Mouse (Mus musculus) ZHBTc4 (cell line): ENCODE results near the gene Ankle1.

Experiments used
- DNase-seq: peaks from one replicate; pipeline ENCODE4 v3.0.0-alpha.2; 2011; ENCODE audit warnings: low read depth, low spot score

Gene Ankle1

GRCm38 (mm10) chr8:71381971-71382961, 23.5 kb upstream of the Ankle1 start:
- DNase-seq, result peak; percentile 86

GRCm38 (mm10) chr8:71383396-71383795, 22.4 kb upstream of the Ankle1 start:
- DNase-seq, result no peak

GRCm38 (mm10) chr8:71383860-71384259, 21.9 kb upstream of the Ankle1 start:
- no peak for DNase-seq

DNA sequence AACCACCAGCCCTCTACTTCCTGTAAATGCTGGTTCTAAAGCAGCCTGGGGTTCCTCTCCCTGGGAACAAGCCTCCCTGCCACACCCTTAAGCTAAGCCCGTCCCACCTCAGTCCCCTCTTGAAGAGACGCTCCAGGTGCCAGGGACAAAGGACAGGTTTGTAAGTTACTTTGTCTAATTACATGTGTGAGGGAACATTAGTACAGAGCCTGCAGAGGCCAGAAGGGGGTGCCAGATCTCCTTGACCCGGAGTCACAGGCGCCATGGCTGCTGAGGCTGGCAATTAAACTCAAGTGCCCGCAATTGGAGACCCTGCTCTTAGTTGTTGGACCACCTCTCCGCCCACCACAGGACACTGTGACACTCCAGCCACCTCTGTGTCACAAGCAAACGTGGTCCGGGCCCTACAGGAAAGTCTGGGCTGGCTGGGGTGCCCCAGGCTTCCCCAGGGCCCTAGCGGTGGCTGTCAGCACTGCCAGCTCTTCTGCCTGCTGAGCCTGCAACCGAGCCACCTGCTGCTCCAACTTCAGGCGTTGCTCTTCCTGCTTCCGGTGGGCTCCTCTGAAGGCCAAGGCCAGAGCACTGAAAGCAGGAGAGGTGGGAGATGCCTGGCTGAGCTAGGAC, 20.5 kb upstream of the Ankle1 start:
- peak; percentile 95 for DNase-seq

DNA sequence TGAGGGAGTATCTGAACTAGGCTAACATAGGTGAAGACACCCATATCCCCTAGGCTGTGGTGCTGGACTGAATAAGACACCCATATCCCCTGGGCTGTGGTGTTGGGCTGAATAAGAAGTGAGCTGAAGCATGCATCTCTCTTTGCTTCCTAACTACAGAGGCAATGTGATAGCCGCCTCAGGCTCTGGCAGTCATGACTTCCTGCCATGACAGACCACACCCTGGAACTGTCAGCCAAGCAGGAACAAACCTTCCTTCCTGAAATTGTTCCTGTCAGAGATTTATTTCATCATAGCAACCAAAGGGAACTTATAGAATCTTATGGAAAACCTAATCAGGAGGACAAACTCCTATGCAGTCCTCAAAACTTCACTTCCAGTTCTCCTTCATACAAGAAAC, 17.5 kb upstream of the Ankle1 start:
- DNase-seq, result no peak

DNA sequence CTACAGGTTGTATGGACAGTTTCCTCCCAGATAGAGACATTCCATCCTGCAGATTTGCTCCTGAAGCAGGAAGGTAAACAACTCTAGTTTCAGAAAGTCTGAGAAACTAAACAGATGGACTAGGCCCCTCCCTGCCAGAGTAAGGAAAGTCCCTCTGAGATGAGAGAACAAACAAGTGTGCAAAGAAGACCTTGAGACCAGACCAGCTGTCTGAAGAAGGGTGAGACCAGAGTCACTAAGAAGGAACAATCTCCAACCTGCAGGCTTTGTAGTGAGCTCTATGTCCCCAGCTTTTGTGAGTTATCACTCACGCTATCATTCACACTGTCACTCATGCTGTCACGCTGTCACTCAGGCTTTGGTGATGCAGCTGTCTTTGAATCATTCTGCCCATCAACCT, 14.1 kb upstream of the Ankle1 start:
- no peak for DNase-seq

- DNase-seq, result no peak
Measured at GRCm38 (mm10) chr8:71392391-71392790, 13.4 kb upstream of the Ankle1 start.

GRCm38 (mm10) chr8:71392871-71393270, 12.9 kb upstream of the Ankle1 start:
- peak; percentile 80 for DNase-seq

DNA sequence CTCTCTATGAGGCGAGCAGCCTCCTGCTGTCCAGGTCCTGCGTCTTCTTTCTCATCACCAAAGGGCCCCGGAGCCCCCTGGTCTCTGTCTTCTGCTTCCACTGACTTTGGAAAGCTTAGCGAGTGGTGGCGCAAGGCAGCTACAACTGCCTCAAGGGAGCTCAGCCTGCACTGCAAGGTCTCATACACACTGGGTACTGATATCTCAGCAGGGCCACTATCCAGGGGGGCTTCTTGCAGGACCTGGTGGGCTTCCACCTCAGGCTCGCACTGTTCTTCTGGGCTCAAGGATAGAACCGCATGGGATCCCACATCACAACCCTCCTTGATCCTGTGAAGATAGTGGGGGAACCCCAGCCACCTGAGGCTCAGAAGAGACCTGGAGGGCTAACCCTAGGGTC, 11.3 kb upstream of the Ankle1 start:
- no peak for DNase-seq

GRCm38 (mm10) chr8:71395071-71395470, 10.7 kb upstream of the Ankle1 start:
- no peak for DNase-seq

DNA sequence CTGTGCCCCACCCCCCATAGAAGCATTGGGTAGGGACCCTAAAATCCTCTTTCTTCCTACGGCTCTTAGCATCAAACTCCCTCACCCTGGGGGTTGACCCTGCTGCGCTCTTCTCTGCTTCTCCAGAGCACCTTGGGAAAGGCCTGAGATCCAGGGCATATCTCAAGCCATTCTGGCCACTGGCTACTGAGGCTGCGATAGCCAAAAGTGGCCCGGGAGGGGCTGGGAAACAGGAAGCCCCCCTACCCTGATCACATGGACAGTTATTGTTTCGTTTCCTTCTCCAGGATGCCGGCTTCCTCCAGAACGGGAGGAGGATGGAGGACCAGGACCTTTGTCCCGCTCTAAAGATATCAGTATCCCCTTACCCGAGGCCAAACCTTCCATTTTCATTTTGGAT, 10.2 kb upstream of the Ankle1 start, which contains the start of gene Ushbp1:
Gene Ushbp1 (minus strand): TSS at position 174 of the 400 bp plus-strand sequence.
- DNase-seq, result no peak

- DNase-seq, result peak; percentile 96
Measured at GRCm38 (mm10) chr8:71396639-71397305, 9.0 kb upstream of the Ankle1 start, which contains the start of gene Babam1. Gene Babam1 (plus strand): TSS chr8:71396861.

DNA sequence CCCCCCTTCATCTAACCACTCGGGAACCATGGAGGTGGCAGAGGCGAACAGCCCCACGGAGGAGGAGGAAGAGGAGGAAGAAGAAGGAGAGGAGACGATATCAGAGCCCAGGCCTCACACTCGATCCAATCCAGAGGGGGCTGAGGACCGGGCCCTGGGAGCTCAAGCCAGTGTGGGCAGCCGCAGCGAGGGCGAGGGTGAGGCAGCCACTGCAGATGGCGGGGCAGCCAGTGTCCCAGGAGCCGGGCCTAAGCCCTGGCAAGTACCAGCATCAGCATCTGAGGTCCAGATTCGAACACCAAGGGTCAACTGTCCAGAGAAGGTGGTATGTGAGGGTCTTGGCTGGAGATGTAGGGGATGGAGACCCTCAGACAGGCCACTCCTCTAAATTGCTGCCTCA, 8.1 kb upstream of the Ankle1 start:
- no peak for DNase-seq

- DNase-seq, result no peak
Measured at GRCm38 (mm10) chr8:71400826-71401225, 5.0 kb upstream of the Ankle1 start.

GRCm38 (mm10) chr8:71401454-71401853, 4.4 kb upstream of the Ankle1 start:
- no peak for DNase-seq

DNA sequence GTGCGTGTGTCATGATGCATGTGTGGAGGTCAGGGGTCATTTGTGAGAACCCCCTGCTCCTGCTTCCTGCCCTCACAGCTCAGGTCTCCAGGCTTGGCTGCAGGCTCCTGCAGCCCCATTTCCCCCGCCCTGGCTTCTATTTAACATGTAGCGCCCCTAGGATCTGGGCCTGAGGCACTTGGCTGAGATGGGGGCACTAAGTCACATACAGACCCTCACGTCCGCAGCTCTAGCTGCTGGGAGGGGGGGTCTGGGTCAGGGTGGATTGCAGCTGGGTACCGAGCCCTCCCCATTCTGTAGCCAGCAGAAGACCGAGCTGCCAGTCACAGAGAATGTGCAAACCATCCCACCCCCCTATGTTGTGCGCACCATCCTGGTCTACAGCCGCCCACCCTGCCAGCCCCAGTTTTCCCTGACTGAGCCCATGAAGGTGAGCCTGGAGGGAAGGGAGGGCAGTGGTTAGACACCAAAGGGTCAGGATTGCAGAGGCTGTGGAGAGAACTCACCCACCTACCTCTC, 3.3 kb upstream of the Ankle1 start:
- no peak for DNase-seq

DNA sequence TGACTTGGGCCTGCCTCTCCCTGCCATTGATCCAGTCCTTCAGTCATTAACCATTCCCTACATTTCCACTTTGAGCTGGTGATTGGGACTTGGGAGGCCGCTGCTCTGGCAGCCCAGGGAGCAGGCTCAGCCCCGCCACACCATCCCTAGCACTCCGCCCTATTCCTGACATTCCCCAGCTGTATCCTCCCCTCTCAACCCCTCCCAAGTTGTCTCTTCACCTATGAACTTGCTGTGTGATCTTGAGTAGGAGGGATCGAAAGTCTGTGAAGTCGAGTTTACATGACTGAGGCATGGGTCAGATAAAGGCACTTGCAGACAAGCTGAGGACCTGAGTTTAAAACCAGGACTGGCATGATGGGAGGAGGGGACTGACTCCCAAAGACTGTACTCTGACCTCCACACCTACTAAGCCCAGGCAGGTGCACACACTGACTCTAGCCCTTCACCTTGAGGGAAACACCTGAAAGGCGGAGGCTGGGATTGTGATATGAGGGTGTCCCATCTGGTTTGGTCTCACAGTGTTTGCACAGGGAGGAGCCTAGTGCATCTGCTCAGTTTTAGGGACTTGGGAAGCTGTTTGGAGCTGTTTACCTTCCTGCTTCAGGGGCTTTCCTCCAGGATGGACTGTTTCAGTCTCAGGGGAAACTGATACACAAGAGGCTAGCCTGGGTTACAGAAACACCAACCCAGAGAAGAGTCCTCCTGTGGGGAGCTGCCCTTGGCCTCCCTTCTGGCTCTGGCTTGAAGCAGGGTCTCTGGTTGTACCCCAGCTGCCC, 2.5 kb upstream of the Ankle1 start:
- DNase-seq, result peak; percentile 76

GRCm38 (mm10) chr8:71404011-71404410, 1.8 kb upstream of the Ankle1 start:
- DNase-seq, result no peak

DNA sequence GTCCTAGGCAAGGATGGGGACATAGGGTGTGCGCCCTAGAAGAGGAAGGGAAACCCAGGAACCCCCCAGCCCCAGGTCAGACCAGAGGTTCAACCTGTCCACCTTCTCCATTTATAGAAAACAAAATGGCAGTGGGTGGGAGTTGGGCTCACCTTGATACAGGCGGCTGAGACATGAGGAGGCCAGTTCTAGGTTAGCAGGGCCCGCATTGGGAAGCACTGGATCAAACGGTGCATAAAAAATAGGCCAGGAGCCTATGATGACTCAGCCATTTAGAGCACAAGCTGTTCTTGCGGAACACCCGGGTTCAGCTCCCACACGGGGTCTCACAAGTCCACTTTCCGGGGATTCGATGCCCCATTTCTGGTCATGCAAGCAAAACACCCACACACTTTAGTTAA, 859 bp upstream of the Ankle1 start:
- no peak for DNase-seq

DNA sequence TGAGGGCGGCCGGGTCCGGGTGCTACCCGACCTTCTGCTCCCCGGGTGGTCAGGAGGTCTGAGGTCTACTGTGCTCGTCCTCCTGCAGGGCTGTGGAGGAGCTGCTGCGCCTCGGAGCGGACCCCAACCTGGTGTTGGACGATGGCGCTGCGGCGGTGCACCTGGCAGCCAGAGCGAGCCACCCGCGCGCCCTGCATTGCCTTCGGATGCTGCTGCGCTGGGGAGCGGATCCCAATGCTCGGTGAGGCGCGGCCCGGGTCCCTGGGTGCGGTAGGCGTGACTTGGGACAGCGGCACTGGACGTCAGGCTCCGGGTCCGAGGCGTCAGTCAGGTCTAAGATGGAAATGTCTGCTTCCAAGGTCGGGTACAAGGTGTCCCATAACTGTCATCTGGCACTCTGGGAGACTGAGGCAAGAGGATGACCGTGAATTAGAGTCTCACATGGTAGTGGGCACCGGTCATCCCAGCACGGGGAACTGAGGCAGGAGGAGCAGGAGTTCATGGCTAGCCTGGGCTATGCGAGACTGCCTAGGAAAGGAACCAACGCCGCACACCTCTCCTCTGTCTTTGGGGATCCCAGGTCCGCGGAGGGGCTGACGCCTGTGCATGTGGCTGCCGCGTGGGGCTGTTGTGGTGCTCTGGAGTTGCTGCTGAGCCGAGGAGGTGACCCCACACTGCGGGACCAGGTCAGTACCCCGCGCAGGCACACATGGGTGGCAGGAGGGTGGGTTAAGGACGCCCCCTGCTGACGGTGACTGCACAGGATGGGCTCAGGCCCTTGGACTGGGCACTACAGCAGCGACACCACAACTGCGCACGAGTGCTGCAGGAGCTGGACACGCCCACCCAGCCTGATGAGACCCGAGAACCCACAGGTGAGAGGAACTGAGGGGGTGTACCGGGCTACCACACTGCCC, 547 bp downstream of the Ankle1 start:
- peak; percentile 73 for DNase-seq
